8 mouse cellular contexts compared by ENCODE assay signal in genomic region chr11:69417449-69418384, GRCm38 (mm10). TPM values are rescaled to one million over a fixed set of nuclear protein-coding genes. Genes with fewer than 3 reads are reported as not detected.
A peak's percentile ranks its signal among the peaks of the same experiment; 100 is the strongest.
DNase-seq lines count a peak whose midpoint lies in the region; ATAC-seq and TF ChIP-seq lines count a peak whose summit lies in the region.

No protein-coding gene starts in this region.

- peak overlapping the region; percentile 99 for H3K27ac ChIP-seq in forebrain, postnatal 0 days (ENCODE audit: low read depth, low read length)
- peak overlapping the region; percentile 99 for H3K27ac ChIP-seq in layer of hippocampus, adult 2 months
- H3K27ac ChIP-seq in lung, embryonic 14.5 days (ENCODE audit: low read depth), result peak overlapping the region; percentile 99

- under 1% methylated on average over 39 of the region's 39 CpGs for WGBS in forebrain, postnatal 0 days
- WGBS in lung, embryonic 14.5 days, result under 1% methylated on average over 39 of the region's 39 CpGs

- H3K4me2 ChIP-seq in forebrain, postnatal 0 days (ENCODE audit: low read depth), result peak overlapping the region; percentile 98
- peak overlapping the region; percentile 97 for H3K4me2 ChIP-seq in lung, embryonic 14.5 days

- peak; percentile 76 for DNase-seq in G1E (ENCODE audit: low spot score)
- DNase-seq in cerebellum, adult 8-10 months, result peak; percentile 96
- peak; percentile 93 for DNase-seq in forebrain, postnatal 0 days
- DNase-seq in heart, postnatal 4 days, result peak; percentile 98
- DNase-seq in layer of hippocampus, adult 2 months (ENCODE audit: low spot score in 2 of 2), result peak; percentile 87 to 88
- DNase-seq in lung, embryonic 14.5 days, result peak; percentile 96
- peak; percentile 66 for DNase-seq in thymus, postnatal 0 days (ENCODE audit: low spot score)

- no peaks in the 10 kb centered on the region for H3K9me3 ChIP-seq in G1E (replicated peaks)
- no peaks in the 10 kb centered on the region for H3K9me3 ChIP-seq in forebrain, postnatal 0 days (ENCODE audit: low read length)
- no peaks in the 10 kb centered on the region for H3K9me3 ChIP-seq in lung, embryonic 14.5 days (ENCODE audit: low read depth, low read length)

- peaks cover 19% of the 10 kb centered on the region for H3K36me3 ChIP-seq in G1E (replicated peaks)
- peaks cover 4% of the 10 kb centered on the region for H3K36me3 ChIP-seq in forebrain, postnatal 0 days (ENCODE audit: insufficient read depth)
- H3K36me3 ChIP-seq in lung, embryonic 14.5 days (ENCODE audit: insufficient read depth), result peaks cover 7% of the 10 kb centered on the region

- H3K9ac ChIP-seq in forebrain, postnatal 0 days, result peak overlapping the region; percentile 65
- H3K9ac ChIP-seq in lung, embryonic 14.5 days, result peak overlapping the region; percentile 68

- peak; percentile 35 for ATAC-seq in G1E (ENCODE audit: extremely low read depth, insufficient number of reproducible peaks, low FRiP score, poor library complexity, severe bottlenecking)
- ATAC-seq in forebrain, postnatal 0 days, result peak; percentile 30
- ATAC-seq in lung, embryonic 14.5 days (ENCODE audit: insufficient read depth), result peak; percentile 39
- ATAC-seq in neutrophil, adult 5-6 weeks (ENCODE audit: extremely low read depth, insufficient number of reproducible peaks, low FRiP score, poor library complexity, severe bottlenecking), result peak; percentile 30

- peak overlapping the region; percentile 78 for H3K4me3 ChIP-seq in G1E (ENCODE audit: low read depth, low read length)
- H3K4me3 ChIP-seq in forebrain, postnatal 0 days (ENCODE audit: low read depth, low read length), result peak overlapping the region; percentile 71
- peak overlapping the region; percentile 60 for H3K4me3 ChIP-seq in layer of hippocampus, adult 2 months
- H3K4me3 ChIP-seq in lung, embryonic 14.5 days (ENCODE audit: low read depth, low read length), result peak overlapping the region; percentile 71

- H3K27me3 ChIP-seq in G1E (ENCODE audit: insufficient read depth, low read length), result no peaks in the 10 kb centered on the region
- peaks cover 19% of the 10 kb centered on the region for H3K27me3 ChIP-seq in forebrain, postnatal 0 days (ENCODE audit: insufficient read depth, low read length)
- H3K27me3 ChIP-seq in lung, embryonic 14.5 days (ENCODE audit: insufficient read depth, low read length), result peaks cover 17% of the 10 kb centered on the region

- no peak for TF ChIP-seq CTCF in G1E (IDR thresholded peaks at IDR 0.05; ENCODE audit: low read depth, low read length)
- TF ChIP-seq CTCF in forebrain, postnatal 0 days (IDR thresholded peaks at IDR 0.05; ENCODE audit: low read depth), result no peak
- no peak for TF ChIP-seq CTCF in layer of hippocampus, adult 2 months (conservative IDR thresholded peaks at IDR 0.05)
- TF ChIP-seq CTCF in lung, embryonic 14.5 days (IDR thresholded peaks at IDR 0.05; ENCODE audit: low read depth), result no peak

- H3K4me1 ChIP-seq in G1E (ENCODE audit: insufficient read depth, low read depth, low read length), result peaks cover 82% of the 10 kb centered on the region
- H3K4me1 ChIP-seq in forebrain, postnatal 0 days (ENCODE audit: insufficient read depth), result peaks cover 38% of the 10 kb centered on the region
- peaks cover 22% of the 10 kb centered on the region; the same call in 1 of the 2 replicates for H3K4me1 ChIP-seq in lung, embryonic 14.5 days (ENCODE audit: insufficient read depth)

RNA-seq across cellular contexts. Expression of gene Kdm6b, which starts 4.2 kb away (rescaled TPM):
- total RNA-seq in G1E (2014; fragmentation: Nextera tagmentation), result 145 and 185 TPM in 2 replicates
- total RNA-seq in G1E (2017), result 3.9 and 4.8 TPM in 2 replicates
- 104 and 111 TPM in 2 replicates for polyA plus RNA-seq in G1E (2012)
- total RNA-seq in forebrain, postnatal 0 days (2014; rRNA removed), result 10.2 and 15.0 TPM in 2 replicates
- 18.1 and 30.2 TPM in 2 replicates for polyA plus RNA-seq in forebrain, postnatal 0 days (2015; fragmentation: Nextera tagmentation; extraction: Ambion mirVana)
- total RNA-seq in heart, postnatal 4 days (2021), result 10 to 100 TPM; 48.3 to 49.7 TPM
- total RNA-seq in layer of hippocampus, adult 2 months (2021), result 10 to 100 TPM; 34.3 to 40.9 TPM
- polyA plus RNA-seq in lung, embryonic 14.5 days (2014; fragmentation: Nextera tagmentation; extraction: Ambion mirVana), result 22.9 and 24.4 TPM in 2 replicates
- 18.4 and 23.8 TPM in 2 replicates for total RNA-seq in neutrophil, adult 5-6 weeks (2017)
- 31.5 and 45.6 TPM in 2 replicates for polyA plus RNA-seq in thymus, postnatal 0 days (2015; fragmentation: Nextera tagmentation; extraction: Ambion mirVana)

RNA-seq across cellular contexts. Expression of gene Tmem88, which starts 19.7 kb away (rescaled TPM):
- total RNA-seq in G1E (2014; fragmentation: Nextera tagmentation), result 2.6 TPM in 2 replicates
- total RNA-seq in G1E (2017), result 0.93 and 1.2 TPM in 2 replicates
- polyA plus RNA-seq in G1E (2012), result 2.2 and 3.0 TPM in 2 replicates
- total RNA-seq in forebrain, postnatal 0 days (2014; rRNA removed), result 2.0 and 2.4 TPM in 2 replicates
- polyA plus RNA-seq in forebrain, postnatal 0 days (2015; fragmentation: Nextera tagmentation; extraction: Ambion mirVana), result 6.8 and 7.7 TPM in 2 replicates
- total RNA-seq in heart, postnatal 4 days (2021), result 10 to 100 TPM; 37.1 to 38.3 TPM
- total RNA-seq in layer of hippocampus, adult 2 months (2021), result 1 to 10 TPM; 2.6 to 5.0 TPM
- 37.5 and 39.1 TPM in 2 replicates for polyA plus RNA-seq in lung, embryonic 14.5 days (2014; fragmentation: Nextera tagmentation; extraction: Ambion mirVana)
- total RNA-seq in neutrophil, adult 5-6 weeks (2017), result 2.7 and 3.3 TPM in 2 replicates
- 10.4 and 12.9 TPM in 2 replicates for polyA plus RNA-seq in thymus, postnatal 0 days (2015; fragmentation: Nextera tagmentation; extraction: Ambion mirVana)

RNA-seq across cellular contexts. Expression of gene Cyb5d1, which starts 22.3 kb away (rescaled TPM):
- 24.0 and 26.0 TPM in 2 replicates for total RNA-seq in G1E (2014; fragmentation: Nextera tagmentation)
- 36.0 and 41.5 TPM in 2 replicates for total RNA-seq in G1E (2017)
- polyA plus RNA-seq in G1E (2012), result 3.5 and 9.1 TPM in 2 replicates
- total RNA-seq in forebrain, postnatal 0 days (2014; rRNA removed), result 21.1 and 28.9 TPM in 2 replicates
- polyA plus RNA-seq in forebrain, postnatal 0 days (2015; fragmentation: Nextera tagmentation; extraction: Ambion mirVana), result 17.0 and 24.2 TPM in 2 replicates
- total RNA-seq in heart, postnatal 4 days (2021), result 10 to 100 TPM; 21.3 to 22.1 TPM
- total RNA-seq in layer of hippocampus, adult 2 months (2021), result 10 to 100 TPM; 43.6 to 45.0 TPM
- 26.8 and 27.2 TPM in 2 replicates for polyA plus RNA-seq in lung, embryonic 14.5 days (2014; fragmentation: Nextera tagmentation; extraction: Ambion mirVana)
- 53.2 and 64.2 TPM in 2 replicates for total RNA-seq in neutrophil, adult 5-6 weeks (2017)
- 25.9 and 28.3 TPM in 2 replicates for polyA plus RNA-seq in thymus, postnatal 0 days (2015; fragmentation: Nextera tagmentation; extraction: Ambion mirVana)

RNA-seq across cellular contexts. Expression of gene Naa38, which starts 22.4 kb away (rescaled TPM):
- 96.2 and 98.4 TPM in 2 replicates for total RNA-seq in G1E (2014; fragmentation: Nextera tagmentation)
- 171 and 204 TPM in 2 replicates for total RNA-seq in G1E (2017)
- polyA plus RNA-seq in G1E (2012), result 104 and 107 TPM in 2 replicates
- total RNA-seq in forebrain, postnatal 0 days (2014; rRNA removed), result 47.7 and 59.2 TPM in 2 replicates
- polyA plus RNA-seq in forebrain, postnatal 0 days (2015; fragmentation: Nextera tagmentation; extraction: Ambion mirVana), result 125 and 141 TPM in 2 replicates
- 100 to 1,000 TPM in 1 of 2 experiments, 10 to 100 TPM in 1; 92.3 to 101 TPM for total RNA-seq in heart, postnatal 4 days (2021)
- total RNA-seq in layer of hippocampus, adult 2 months (2021), result 100 to 1,000 TPM; 109 to 127 TPM
- 169 and 173 TPM in 2 replicates for polyA plus RNA-seq in lung, embryonic 14.5 days (2014; fragmentation: Nextera tagmentation; extraction: Ambion mirVana)
- total RNA-seq in neutrophil, adult 5-6 weeks (2017), result 34.1 and 39.9 TPM in 2 replicates
- 194 and 211 TPM in 2 replicates for polyA plus RNA-seq in thymus, postnatal 0 days (2015; fragmentation: Nextera tagmentation; extraction: Ambion mirVana)

RNA-seq across cellular contexts. Expression of gene Chd3, which starts 48.5 kb away (rescaled TPM):
- 120 TPM in 2 replicates for total RNA-seq in G1E (2014; fragmentation: Nextera tagmentation)
- total RNA-seq in G1E (2017), result 55.6 and 71.0 TPM in 2 replicates
- polyA plus RNA-seq in G1E (2012), result 183 and 212 TPM in 2 replicates
- 356 and 381 TPM in 2 replicates for total RNA-seq in forebrain, postnatal 0 days (2014; rRNA removed)
- 55.3 and 74.7 TPM in 2 replicates for polyA plus RNA-seq in forebrain, postnatal 0 days (2015; fragmentation: Nextera tagmentation; extraction: Ambion mirVana)
- 10 to 100 TPM; 75.3 to 76.7 TPM for total RNA-seq in heart, postnatal 4 days (2021)
- total RNA-seq in layer of hippocampus, adult 2 months (2021), result 100 to 1,000 TPM; 541 to 561 TPM
- polyA plus RNA-seq in lung, embryonic 14.5 days (2014; fragmentation: Nextera tagmentation; extraction: Ambion mirVana), result 57.3 and 59.9 TPM in 2 replicates
- total RNA-seq in neutrophil, adult 5-6 weeks (2017), result 152 and 159 TPM in 2 replicates
- 10.7 and 13.2 TPM in 2 replicates for polyA plus RNA-seq in thymus, postnatal 0 days (2015; fragmentation: Nextera tagmentation; extraction: Ambion mirVana)

Comparison
In these comparisons a context has a peak if more than half of its experiments do, and no peak if none do; other contexts are left out.
1. Peak in every context shown above with its lines: DNase-seq, ATAC-seq, H3K4me3 ChIP-seq and H3K27ac ChIP-seq.